Mouse (Mus musculus): ENCODE measurements around the gene Hoxd4.

The Hoxd4 gene

GRCm38 (mm10) chr2:74777536-74778275 is 66.0 kb downstream of the Hoxd4 start:
- DNase-seq (ENCODE audit: low spot score): no peak
